Mouse (Mus musculus): ENCODE measurements around the gene Rab30.

- TF ChIP-seq MXI1 (IDR thresholded peaks at IDR 0.05; ENCODE audit: low read depth, low read length) (no peak), CTCF (conservative IDR thresholded peaks at IDR 0.05 in 1 of 2, IDR thresholded peaks at IDR 0.05 in 1 of 2; ENCODE audit: low read depth in 2 of 2, low read length in 2 of 2) (peak in 1 of 2 experiments; percentile 46; a peak in 2 of 4 replicates), TCF12 (IDR thresholded peaks at IDR 0.05; ENCODE audit: low read depth, low read length) (no peak), KAT2A (IDR thresholded peaks at IDR 0.05; ENCODE audit: insufficient replicate concordance, low read length) (no peak), HCFC1 (IDR thresholded peaks at IDR 0.05; ENCODE audit: low read depth, low read length) (no peak)
These were observed 41.9 kb downstream of the Rab30 start for GRCm38 (mm10) chr7:92783166-92783806.
